Mouse (Mus musculus) MN1 (cell line): ENCODE measurements around the gene Muc20.

Experiments used
- DNase-seq: peaks from one replicate; pipeline ENCODE4 v3.0.0-alpha.2; 2016; ENCODE audit warnings: low spot score

The Muc20 gene

GRCm38 (mm10) chr16:32797426-32797689 lies at the start of gene Muc20:
Gene Muc20, minus strand, starts transcription at chr16:32797435.
- no peak for DNase-seq

GRCm38 (mm10) chr16:32831501-32831900 lies 34.3 kb upstream of the Muc20 start:
- DNase-seq = no peak

- DNase-seq = no peak
Observed at GRCm38 (mm10) chr16:32829104-32829503, 31.9 kb upstream of the Muc20 start.

- no peak for DNase-seq
Observed at GRCm38 (mm10) chr16:32826521-32826920, 29.3 kb upstream of the Muc20 start.

- no peak for DNase-seq
Observed at GRCm38 (mm10) chr16:32825380-32825779, 28.1 kb upstream of the Muc20 start.

- no peak for DNase-seq
Observed at GRCm38 (mm10) chr16:32824061-32824460, 26.8 kb upstream of the Muc20 start.

- DNase-seq = no peak
Observed at GRCm38 (mm10) chr16:32823487-32823886, 26.3 kb upstream of the Muc20 start.

GRCm38 (mm10) chr16:32822881-32823280 lies 25.6 kb upstream of the Muc20 start:
- DNase-seq = no peak

- no peak for DNase-seq
Observed at GRCm38 (mm10) chr16:32822450-32822827, 25.2 kb upstream of the Muc20 start.

GRCm38 (mm10) chr16:32821772-32822449 lies 24.7 kb upstream of the Muc20 start:
- DNase-seq = peak; percentile 74

GRCm38 (mm10) chr16:32818441-32818840 lies 21.2 kb upstream of the Muc20 start:
- DNase-seq = no peak

GRCm38 (mm10) chr16:32818036-32818435 lies 20.8 kb upstream of the Muc20 start:
- no peak for DNase-seq

GRCm38 (mm10) chr16:32815160-32815605 lies 17.9 kb upstream of the Muc20 start:
- DNase-seq = no peak

- peak; percentile 46 for DNase-seq
Observed at GRCm38 (mm10) chr16:32814539-32814938, 17.3 kb upstream of the Muc20 start.

GRCm38 (mm10) chr16:32813771-32814170 lies 16.5 kb upstream of the Muc20 start:
- no peak for DNase-seq

GRCm38 (mm10) chr16:32813362-32813761 lies 16.1 kb upstream of the Muc20 start:
- DNase-seq = peak; percentile 24

- DNase-seq = peak; percentile 85
Observed at GRCm38 (mm10) chr16:32812888-32813361, 15.7 kb upstream of the Muc20 start.

- DNase-seq = no peak
Observed at GRCm38 (mm10) chr16:32810321-32810720, 13.1 kb upstream of the Muc20 start, which contains the start of gene Smbd1. Gene Smbd1, minus strand, starts transcription at chr16:32810477.

GRCm38 (mm10) chr16:32807408-32808185 lies 10.4 kb upstream of the Muc20 start:
- DNase-seq = no peak

- DNase-seq = no peak
Observed at GRCm38 (mm10) chr16:32805151-32805550, 7.9 kb upstream of the Muc20 start.

- DNase-seq = peak; percentile 21
Observed at GRCm38 (mm10) chr16:32803901-32804300, 6.7 kb upstream of the Muc20 start.

- DNase-seq = peak; percentile 84
Observed at GRCm38 (mm10) chr16:32803252-32803853, 6.1 kb upstream of the Muc20 start.
